Mouse (Mus musculus): ENCODE results near the gene Gm17190.
"Not testable (repeated sequence)": the region's sequence is repeated elsewhere in the genome, so short reads cannot be mapped to it uniquely, and the experiment has no call there.

Gene Gm17190

DNA sequence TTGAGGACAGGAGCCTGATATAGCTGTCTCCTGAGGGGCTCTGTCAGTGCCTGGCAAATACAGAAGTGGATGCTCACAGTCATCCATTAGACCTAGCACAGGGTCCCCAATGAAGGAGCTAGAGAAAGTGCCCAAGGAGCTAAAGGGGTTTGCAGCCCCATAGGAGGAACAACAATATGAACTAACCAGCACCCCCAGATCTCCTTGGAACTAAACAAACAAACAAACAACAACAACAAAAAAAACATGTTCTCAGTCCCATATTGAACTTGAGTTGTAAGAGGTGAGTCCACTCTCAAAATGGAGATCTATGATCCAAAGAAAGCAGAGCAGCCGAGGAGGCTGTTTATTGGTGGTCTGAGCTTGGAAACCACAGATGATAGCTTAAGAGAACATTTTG, at the start of gene Gm17190:
Gm17190 (plus strand) TSS at position 301 of the 400 bp plus-strand sequence.
- not testable (repeated sequence) for ATAC-seq (ENCODE audit: low TSS enrichment)

DNA sequence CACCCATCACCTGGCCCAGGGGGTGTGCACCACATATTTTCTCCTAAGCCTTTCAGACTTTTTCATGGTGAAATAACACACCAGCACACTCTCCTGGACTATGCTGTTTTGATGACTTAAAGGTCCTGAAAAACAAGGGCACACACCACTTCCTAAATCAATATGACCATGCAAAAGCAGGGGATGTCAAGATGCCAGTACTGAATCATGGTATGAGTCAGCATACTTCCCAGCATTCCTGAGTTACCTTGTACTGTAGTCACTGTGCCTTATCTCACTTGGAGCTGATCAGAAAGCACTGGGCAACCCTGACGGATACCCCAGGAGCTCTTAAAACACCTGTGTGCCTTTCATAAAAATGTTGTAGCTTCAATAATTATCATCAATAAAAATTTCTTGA, 42.3 kb upstream of the Gm17190 start:
- no peak for ATAC-seq (ENCODE audit: low TSS enrichment)

DNA sequence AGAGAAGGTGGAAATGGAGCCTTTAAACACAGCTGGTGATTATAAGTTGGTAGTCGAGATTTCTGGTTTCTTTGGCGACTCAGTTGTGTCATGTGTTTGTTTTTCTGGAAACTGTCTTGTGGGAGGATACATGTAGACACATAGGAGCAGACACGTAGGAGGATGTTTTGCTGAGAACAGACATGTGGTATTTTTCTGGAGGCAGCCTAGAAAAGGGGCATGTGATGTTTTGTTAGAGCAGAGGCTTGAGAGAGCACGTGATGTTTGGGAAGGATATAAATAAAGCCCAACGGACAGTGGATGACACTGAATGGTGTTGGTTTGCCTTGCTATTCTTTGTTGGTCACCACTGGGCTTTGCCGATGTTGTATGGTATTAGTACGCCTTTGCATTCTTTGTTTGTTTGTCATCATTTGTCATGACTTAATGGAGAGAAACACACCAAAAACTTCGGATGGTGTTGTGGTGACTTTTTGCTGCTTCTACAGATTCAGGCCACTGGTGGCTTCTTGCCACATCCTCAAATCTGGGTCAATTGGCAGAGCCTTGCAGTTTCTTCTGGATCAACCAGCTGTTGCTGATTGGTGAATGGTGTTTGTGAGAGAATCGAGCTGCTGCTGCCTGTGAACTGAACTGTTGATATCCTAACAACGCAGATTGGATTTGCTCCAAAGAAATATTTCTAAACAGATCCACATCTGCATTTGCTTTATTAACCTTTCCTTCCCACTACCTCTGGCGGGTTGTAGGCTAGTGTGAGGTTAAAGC, 41.4 kb upstream of the Gm17190 start:
- ATAC-seq (ENCODE audit: low TSS enrichment): no peak

DNA sequence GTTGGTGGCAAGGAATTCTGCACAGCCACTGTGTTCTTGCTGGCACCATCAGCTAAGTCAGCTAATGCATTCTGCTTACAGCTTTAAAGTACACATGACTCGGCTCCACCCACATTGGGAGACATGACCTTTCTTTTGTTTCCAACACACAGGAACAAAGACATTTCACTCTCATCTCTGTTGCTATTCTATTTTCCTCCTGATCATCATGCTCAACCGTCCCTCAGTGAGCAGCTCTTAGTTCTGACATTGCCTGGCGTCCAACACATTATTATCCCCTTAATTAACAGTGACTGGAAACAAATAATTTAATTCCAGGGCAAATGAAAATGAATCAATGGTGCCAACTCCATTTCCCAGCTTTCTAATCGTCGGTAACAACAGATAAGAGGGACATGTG, 36.5 kb upstream of the Gm17190 start:
- no peak for ATAC-seq (ENCODE audit: low TSS enrichment)

DNA sequence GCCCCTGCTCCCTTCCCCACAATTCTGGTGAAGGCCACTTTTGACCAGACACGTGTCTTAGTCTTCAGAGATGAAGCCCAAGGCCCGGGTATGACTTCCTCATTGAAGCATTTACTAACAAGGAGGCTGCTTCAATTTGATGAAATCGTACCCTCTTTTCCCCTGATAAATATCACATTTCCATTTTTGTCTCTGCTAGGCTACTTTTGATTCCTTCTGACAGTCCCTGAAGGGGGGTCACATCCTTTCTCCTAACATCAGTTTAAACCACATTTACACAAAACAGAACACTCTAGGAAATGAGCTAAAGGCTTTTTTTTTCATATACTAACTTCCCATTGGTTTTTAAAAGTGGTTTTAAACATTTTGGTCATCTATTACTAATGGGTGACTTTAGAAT, 29.1 kb upstream of the Gm17190 start:
- ATAC-seq (ENCODE audit: low TSS enrichment): no peak

DNA sequence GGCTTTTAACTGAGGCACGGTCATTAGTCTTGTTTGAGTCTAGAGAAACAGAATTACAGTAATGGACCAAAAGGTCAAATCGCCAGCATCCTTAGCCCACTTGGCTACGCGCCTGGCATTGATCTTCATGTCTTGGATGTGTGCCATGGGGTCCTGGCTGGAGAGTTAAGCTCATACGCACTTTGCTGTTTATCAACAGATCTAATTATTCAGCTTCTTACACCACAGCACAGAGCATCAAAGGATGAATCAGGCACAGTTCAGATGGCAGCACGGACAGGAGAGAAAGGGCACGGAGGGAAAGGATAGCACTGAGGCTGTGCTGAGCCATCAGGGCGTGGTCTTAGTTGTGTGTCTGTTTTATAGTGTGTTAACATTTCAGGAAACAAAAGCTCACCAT, 8.3 kb upstream of the Gm17190 start:
- ATAC-seq (ENCODE audit: low TSS enrichment): no peak

DNA sequence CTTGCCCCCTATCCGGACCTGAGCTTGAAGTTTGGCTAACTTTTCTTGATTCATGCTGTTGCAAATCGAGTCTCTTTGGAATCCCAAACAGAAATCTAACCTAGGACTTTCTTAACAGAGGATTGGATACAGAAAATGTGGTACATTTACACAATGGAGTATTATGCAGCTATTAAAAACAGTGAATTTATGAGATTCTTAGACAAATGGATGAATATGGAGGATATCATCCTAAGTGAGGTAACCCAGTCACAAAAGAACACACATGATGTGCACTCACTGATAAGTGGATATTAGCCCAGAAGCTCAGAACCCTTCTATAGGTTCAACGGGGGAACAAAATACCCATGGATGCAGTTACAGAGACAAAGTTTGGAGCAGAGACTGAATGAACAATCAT, 578 bp upstream of the Gm17190 start, which contains the start of gene Gm20075:
Gm20075 (minus strand) TSS at position 101 of the 400 bp plus-strand sequence.
- ATAC-seq (ENCODE audit: low TSS enrichment): not testable (repeated sequence)

DNA sequence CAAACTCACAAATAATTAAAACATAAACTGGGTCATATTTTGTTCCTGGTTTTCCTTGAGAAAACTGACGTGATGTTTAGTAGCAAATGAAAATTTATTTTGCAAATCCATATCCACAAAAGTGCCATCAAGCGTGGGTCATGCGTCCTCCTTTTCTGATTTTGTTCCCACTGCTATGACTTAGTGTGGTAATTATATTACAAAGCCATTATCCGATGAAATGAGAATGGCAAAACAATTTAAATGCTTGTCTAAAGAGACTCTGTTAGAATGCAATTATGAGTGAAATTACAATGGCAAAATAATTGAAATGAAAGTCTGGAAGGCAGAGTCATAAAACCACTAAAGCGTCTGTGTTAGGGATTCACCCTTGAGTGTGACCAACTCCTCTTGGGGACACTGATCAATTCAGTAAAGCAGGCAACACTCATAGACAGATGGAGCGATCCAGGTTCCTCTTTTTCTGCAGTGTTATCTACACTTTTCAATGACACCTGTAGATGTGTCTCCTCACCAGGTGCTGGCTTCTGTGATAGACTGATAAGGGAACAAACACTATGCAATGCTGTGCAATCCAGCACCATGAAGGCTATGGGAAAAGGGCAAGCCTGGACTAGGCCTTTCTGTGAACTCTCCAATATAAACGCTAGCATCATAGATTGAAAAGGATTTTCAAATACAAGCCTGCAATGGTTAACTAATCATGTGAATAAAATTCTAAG, 3.9 kb downstream of the Gm17190 start:
- ATAC-seq (ENCODE audit: low TSS enrichment): no peak

DNA sequence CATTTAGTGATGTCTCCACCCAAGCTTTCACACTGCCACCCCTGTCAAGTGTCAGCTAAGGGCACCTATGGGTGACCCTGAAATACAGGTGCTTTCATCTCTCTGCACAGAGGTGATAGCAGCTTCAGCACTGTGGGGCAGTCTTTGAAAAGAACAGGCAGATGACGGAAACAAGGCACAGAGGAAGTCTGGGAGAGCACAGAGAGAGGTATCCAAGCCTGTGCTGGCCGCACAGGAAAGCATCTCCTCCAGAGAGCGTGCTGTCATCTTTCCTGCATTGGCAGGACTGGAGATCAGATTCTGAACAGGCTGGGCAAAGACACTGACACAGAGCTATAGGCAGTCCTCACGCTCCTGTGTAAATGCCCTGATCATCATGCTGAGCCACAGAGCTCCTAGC, 9.1 kb downstream of the Gm17190 start:
- ATAC-seq (ENCODE audit: low TSS enrichment): no peak

DNA sequence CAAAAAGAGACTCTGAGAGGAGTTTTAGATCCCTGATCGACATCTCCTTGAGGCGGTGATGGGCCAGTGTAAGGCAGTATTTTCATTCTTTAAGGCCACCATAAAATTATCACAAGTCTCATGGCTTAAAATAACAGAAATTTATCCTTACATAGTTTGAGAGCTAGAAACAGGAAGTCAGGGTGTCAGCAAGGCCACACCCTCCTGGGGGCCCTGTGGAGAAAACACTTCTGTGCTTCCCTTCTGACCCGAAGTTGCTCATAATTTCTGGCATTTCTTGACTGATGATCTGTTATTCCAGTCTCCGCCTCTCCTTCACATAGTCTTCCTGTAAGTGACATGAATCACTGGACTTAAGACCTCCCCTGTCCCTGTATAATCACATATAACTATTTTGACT, 24.5 kb downstream of the Gm17190 start:
- ATAC-seq (ENCODE audit: low TSS enrichment): no peak

DNA sequence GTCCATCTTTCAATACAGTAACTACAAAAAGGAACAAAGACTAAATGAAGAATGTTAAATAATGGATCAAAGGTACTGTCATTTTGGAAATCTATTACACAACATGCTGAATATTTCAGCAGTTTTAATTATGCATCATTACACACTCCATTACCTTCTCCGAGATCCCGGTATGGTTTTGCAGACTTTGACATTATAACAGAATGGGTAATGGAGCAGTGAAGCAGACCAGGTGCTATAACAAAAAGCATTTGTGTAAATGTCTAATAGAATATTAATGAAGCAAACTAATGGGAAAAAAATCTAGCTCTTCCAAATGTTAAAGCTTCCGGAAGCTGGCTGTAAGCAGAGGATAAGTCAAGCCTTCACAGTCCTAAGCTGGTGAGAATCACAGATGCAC, 28.9 kb downstream of the Gm17190 start:
- ATAC-seq (ENCODE audit: low TSS enrichment): no peak

DNA sequence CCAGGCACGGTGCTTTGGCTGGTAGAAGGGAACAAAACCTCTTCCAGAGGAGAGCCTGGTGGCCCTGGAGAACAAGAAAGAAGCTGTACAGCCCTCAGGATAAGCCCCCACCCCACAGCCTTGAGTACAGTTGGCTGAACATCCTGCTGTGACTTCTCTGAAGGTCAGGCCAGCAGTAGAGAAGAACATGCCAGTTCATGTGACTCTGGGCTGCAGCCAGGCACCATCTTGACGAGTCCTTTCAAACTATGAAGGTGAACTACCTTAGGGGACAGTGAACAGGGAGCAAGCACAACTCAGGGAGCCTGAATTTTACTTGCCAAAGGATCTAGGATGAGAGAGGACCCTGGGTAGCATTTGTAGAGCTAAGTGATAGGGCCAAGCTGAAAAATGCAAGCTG, 30.9 kb downstream of the Gm17190 start:
- no peak for ATAC-seq (ENCODE audit: low TSS enrichment)

DNA sequence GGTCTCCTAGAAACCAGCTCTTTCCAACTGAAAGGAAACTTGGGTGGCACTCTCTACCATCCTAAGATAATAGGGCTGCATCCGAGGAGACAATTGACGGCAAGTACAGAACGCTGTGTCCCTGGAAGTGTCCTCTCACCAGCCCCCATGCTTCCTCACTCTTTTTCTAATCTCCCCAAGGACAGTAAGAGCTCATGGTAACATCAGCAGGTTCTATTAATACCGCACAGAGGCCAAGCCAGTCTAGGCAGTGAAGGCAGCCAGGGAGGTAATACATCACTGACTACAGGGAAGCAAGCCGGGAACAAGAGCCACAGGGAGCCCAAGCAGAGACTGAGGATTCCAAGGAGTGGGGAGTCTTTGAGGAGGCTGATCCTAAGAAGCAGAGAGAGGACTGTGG, 43.2 kb downstream of the Gm17190 start:
- no peak for ATAC-seq (ENCODE audit: low TSS enrichment)

DNA sequence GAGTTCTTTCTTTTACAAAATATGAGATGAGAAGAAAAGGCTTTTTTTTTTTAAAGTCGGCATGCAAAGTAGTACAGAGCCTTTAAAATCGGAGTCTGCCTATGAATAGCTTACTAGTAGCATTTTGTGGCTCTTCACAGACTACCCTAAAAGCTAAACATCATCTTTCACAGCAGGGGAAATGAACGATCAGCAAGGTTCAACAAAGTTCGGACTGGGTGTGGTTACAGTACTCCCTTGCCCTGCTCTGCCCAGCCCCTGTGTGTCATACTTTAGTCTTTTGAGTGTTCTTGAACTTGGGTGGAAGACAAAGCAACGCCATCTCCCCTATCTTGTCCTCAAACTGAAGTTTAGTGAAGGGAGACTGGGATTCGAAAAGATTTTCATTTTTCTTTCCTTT, 44.8 kb downstream of the Gm17190 start:
- ATAC-seq (ENCODE audit: low TSS enrichment): no peak

DNA sequence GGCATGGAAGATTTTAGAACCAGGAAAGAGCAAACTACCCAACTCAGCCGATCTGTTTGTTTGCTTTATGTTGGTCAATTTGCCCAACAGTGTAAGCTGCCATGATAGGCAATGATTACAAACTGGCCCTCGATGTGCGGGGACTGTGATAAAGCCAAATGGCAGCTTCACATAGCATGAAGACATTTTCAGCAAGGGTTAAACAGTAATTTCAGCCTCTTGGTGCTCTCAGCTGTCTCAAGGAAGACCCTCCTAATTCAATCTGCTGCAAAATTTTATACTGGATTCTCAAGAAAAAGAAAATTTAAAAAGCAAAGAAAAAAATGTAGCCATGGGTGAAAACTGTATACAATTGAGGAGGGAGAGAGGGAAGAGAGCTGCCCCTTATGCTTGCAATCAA, 47.2 kb downstream of the Gm17190 start:
- ATAC-seq (ENCODE audit: low TSS enrichment): no peak

DNA sequence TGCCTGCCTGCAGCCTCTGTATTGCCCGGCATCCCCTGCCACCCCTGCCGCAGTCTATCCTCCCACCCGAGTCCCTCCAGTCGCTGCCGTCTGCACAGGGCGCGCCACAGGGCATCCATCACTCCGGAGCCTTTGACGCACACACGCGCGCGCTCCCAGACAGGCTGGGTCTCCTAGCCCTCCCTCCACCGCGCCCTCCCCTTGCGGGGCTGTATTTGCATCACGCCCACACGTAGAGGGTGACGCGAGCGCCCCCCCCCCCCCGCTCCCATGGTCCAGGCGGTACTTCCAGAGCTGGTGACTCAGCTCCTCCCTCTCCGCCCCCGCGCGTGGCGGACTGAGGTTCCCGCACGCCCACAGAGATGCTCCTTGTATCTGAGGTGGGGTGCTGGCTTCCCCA, 49.2 kb downstream of the Gm17190 start:
- peak; percentile 77 for ATAC-seq (ENCODE audit: low TSS enrichment)

DNA sequence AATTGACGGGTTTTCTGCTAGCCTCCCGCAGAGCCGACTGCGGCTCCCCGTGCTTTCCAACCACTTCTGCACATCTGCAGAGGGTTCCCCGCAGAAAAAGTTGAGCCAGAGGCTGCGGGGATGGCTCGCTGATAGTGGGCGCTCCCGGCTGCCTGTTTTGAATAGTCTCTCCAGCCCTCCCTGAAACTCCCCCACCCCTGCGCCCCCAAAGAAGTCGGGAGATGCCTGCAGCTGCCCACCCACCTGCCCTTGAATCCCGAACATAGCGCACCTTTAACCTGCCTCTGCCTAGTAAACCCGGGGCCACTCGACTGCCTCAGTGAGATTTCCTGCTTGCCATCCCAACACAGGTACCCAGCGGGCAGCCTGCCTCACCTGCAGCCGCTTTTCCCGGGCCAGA, 50.1 kb downstream of the Gm17190 start:
- no peak for ATAC-seq (ENCODE audit: low TSS enrichment)

DNA sequence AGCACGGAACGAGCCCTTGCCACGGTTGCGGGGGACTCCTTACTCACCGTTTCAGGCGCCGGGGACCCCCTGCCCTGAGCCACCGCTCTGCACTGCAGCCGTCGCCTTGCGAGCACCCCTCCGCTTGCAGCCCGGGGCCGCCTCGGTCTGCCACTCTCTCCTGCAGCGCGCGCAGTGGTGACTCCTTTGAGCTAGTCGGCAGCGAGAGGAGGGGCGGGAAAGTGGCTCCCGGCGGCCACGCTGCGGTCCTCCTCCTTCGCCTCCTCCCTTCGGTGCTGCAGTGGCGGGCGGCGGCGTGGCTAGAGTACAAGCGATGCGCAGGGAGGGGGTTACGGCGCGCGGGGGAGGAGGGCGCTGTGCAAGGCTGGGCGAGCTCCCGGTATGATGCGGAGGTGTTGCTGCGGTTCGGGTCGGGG, 50.6 kb downstream of the Gm17190 start, which contains the start of gene Sv2c:
Sv2c (minus strand) TSS at position 177 of the 416 bp plus-strand sequence.
- ATAC-seq (ENCODE audit: low TSS enrichment): peak; percentile 69

Measured in frontal cortex, adult (tissue).